Mouse (Mus musculus) myocyte (in vitro differentiated cells): ENCODE results near the gene Ablim1. TPM values are rescaled to one million over a fixed set of nuclear protein-coding genes. Genes with fewer than 3 reads are reported as not detected.
A peak's percentile ranks its signal among the peaks of the same experiment; 100 is the strongest.

Experiments
- H3K27me3 ChIP-seq: one replicate; pipeline ENCODE4 v1.6.1; 2011; ENCODE audit not compliant: control insufficient read depth, insufficient read depth, insufficient read length
- H3K36me3 ChIP-seq: one replicate; pipeline ENCODE4 v1.6.1; 2011; ENCODE audit not compliant: control insufficient read depth, insufficient read depth
- H3K4me2 ChIP-seq: one replicate; pipeline ENCODE4 v1.6.1; 2011; ENCODE audit warnings: low read depth, control low read depth
- H3K4me3 ChIP-seq: one replicate; pipeline ENCODE4 v1.5.1; 2011; ENCODE audit warnings: mild to moderate bottlenecking, control low read depth, moderate library complexity
- H3K79me2 ChIP-seq: one replicate; pipeline ENCODE4 v1.6.1; 2011; ENCODE audit not compliant: control insufficient read depth, insufficient read depth
- H3ac ChIP-seq: one replicate; pipeline ENCODE4 v1.6.1; 2011; ENCODE audit not compliant: control insufficient read depth, insufficient read length
- CEBPB ChIP-seq: IDR thresholded peaks from 2 replicates; pipeline ENCODE4 v1.6.1; 2011; ENCODE audit warnings: mild to moderate bottlenecking, moderate library complexity; ENCODE audit not compliant: poor library complexity, insufficient read depth, severe bottlenecking
- E2F4 ChIP-seq: IDR thresholded peaks from one replicate; pipeline ENCODE4 v1.6.1; 2011; ENCODE audit warnings: mild to moderate bottlenecking, control low read depth, moderate library complexity; ENCODE audit not compliant: insufficient read depth
- MAX ChIP-seq: IDR thresholded peaks from one replicate; pipeline ENCODE4 v1.6.1; 2011; ENCODE audit warnings: low read depth, mild to moderate bottlenecking, control low read depth
- MYOD1 ChIP-seq, 3 experiments: IDR thresholded peaks; one replicate each; pipeline ENCODE4 v1.6.1; 2011; ENCODE audit warnings: control low read depth in 2 of 3, low read depth in 2 of 3, mild to moderate bottlenecking in 2 of 3, moderate library complexity in 1 of 3; ENCODE audit not compliant: insufficient read length in 2 of 3, control insufficient read depth in 1 of 3
- MYOG ChIP-seq, 3 experiments: IDR thresholded peaks; one replicate each; pipeline ENCODE4 v1.6.1; 2011; ENCODE audit warnings: control low read depth in 2 of 3, low read depth in 2 of 3, mild to moderate bottlenecking in 2 of 3; ENCODE audit not compliant: insufficient read length in 2 of 3, control insufficient read depth in 1 of 3, insufficient read depth in 1 of 3
- POLR2A ChIP-seq: IDR thresholded peaks from one replicate; pipeline ENCODE4 v1.6.1; 2011; ENCODE audit warnings: low read depth, mild to moderate bottlenecking, control low read depth, moderate library complexity; ENCODE audit not compliant: insufficient read length
- POLR2AphosphoS2 ChIP-seq: IDR thresholded peaks from one replicate; pipeline ENCODE4 v1.6.1; 2011; ENCODE audit warnings: low read depth, control low read depth; ENCODE audit not compliant: insufficient read length
- REST ChIP-seq: IDR thresholded peaks from one replicate; pipeline ENCODE4 v1.6.1; 2011; ENCODE audit warnings: mild to moderate bottlenecking, control low read depth, moderate library complexity; ENCODE audit not compliant: insufficient read depth, insufficient read length
- SRF ChIP-seq: IDR thresholded peaks from one replicate; pipeline ENCODE4 v1.6.1; 2011; ENCODE audit warnings: low read depth; ENCODE audit not compliant: control insufficient read depth, insufficient read length
- TCF12 ChIP-seq: IDR thresholded peaks from one replicate; pipeline ENCODE4 v1.6.1; 2011; ENCODE audit warnings: mild to moderate bottlenecking, control low read depth; ENCODE audit not compliant: poor library complexity, insufficient read depth, severe bottlenecking
- TCF3 ChIP-seq: IDR thresholded peaks from one replicate; pipeline ENCODE4 v1.6.1; 2011; ENCODE audit warnings: low read depth, control low read depth; ENCODE audit not compliant: insufficient read length
- USF1 ChIP-seq: IDR thresholded peaks from one replicate; pipeline ENCODE4 v1.6.1; 2011; ENCODE audit warnings: low read depth, mild to moderate bottlenecking, control low read depth, moderate library complexity
- polyA plus RNA-seq: library from polyadenylated mRNA; unstranded; fragments of >200 nt; fragmentation: generic; extraction: Trizol; gene quantifications from one replicate; pipeline ENCODE4 v1.2.1, GENCODE M21; 2012; ENCODE audit warnings: missing spikeins

Gene Ablim1
- polyA plus RNA-seq, 1 experiment, result 29.9 TPM

DNA sequence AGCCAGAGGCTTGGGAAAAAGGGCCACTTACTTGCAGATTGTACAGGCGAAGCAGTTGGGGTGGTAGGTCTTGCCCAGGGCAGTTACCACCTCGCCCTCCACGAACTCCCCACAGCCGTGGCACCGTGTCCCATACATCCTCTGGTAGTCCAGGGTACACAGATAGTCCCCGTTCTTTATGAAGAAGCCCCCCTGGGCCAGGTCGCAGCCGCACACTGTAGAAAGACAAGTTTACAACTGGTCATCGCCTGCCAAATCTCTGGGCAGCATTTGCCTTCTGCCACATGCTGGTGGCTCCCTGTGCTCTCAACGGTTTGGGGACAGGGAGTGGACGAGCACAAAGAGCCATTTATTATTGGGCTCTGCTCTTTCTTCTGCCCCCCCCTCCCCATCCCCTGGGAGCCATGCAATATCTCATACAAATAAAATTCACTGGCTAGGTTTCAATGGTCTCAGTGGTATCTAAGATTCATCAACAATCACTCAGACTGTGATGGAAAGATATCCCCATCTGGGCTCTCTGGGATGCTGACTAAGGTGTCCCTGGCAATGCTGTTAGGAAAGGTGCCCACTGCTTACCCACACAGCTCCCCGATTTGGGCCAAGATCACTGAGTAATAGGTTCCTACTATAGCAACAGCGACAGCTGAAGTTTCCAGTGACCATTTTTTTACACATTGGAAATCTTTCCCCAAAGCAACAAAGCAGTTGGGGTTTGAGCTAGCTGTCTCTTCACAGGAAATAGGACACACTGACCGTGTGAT lies 159.4 kb downstream of the Ablim1 start:
- no peaks in the 10 kb centered on the region for H3K79me2 ChIP-seq
- H3K4me3 ChIP-seq, result no peak overlapping the region
- H3K27me3 ChIP-seq, result no peaks in the 10 kb centered on the region
- H3ac ChIP-seq, result no peak overlapping the region
- H3K4me2 ChIP-seq, result no peak overlapping the region
- H3K36me3 ChIP-seq, result peaks cover 3% of the 10 kb centered on the region
- no peak for TF ChIP-seq E2F4
- TF ChIP-seq MYOD1 (IDR thresholded peaks at IDR 0.05; ENCODE audit: control insufficient read depth in 1 of 3, insufficient read length in 2 of 3, low read depth in 2 of 3), result peak in 1 of 3 experiments; percentile 31

DNA sequence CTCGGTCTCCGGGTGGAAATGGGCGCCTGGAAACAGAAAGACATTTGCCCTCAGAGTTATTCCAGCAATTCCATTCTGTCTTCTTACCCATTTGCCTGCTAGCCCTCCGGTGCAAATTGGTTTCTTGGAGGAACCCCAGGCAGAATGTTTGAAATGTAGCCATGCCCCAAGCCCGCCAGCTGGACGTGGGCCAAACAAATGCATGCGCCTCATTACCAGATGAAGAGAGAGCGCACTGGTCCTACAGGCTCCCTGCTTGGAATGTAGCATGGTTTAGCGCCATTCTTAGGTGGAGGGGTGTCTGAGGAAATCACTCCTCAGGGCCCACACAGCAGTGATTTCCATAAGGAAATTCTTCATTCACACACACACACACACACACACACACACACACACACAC lies 162.4 kb downstream of the Ablim1 start:
- no peak for TF ChIP-seq POLR2AphosphoS2
- no peak for TF ChIP-seq CEBPB
- no peak for TF ChIP-seq REST
- Histone ChIP-seq H3K27me3 (no peaks in the 10 kb centered on the region), H3ac (no peak overlapping the region), H3K36me3 (peaks cover 3% of the 10 kb centered on the region), H3K4me2 (no peak overlapping the region), H3K79me2 (no peaks in the 10 kb centered on the region), H3K4me3 (no peak overlapping the region)

DNA sequence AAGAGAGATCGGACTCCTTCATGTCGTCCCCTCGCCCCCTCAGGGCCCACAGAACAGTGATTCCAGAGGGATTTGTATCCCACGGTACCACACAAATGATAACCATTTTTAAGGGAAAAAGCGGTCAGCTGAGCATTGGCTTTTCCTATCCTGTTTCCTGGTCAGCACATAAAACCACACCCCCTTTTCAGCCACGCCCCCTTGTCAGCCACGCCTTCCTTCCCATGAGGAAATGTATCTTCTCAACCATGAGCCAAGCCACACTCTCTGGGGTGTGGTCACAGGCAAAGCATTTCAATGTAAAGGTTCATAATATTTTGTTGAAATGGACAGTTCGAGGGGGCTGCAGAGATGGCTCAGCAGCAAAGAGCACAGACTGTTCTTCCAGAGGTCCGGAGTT lies 163.2 kb downstream of the Ablim1 start:
- Histone ChIP-seq H3K27me3 (no peaks in the 10 kb centered on the region), H3K79me2 (no peaks in the 10 kb centered on the region), H3K4me3 (no peak overlapping the region), H3K36me3 (peaks cover 3% of the 10 kb centered on the region), H3ac (no peak overlapping the region), H3K4me2 (no peak overlapping the region)
- TF ChIP-seq REST, result no peak
- no peak for TF ChIP-seq E2F4
- TF ChIP-seq POLR2A, result no peak
- TF ChIP-seq MYOG (IDR thresholded peaks at IDR 0.05; ENCODE audit: control insufficient read depth in 1 of 3, insufficient read depth in 1 of 3, insufficient read length in 2 of 3, low read depth in 2 of 3), result no peak
- TF ChIP-seq MAX, result no peak
- TF ChIP-seq POLR2AphosphoS2, result no peak
- TF ChIP-seq USF1, result no peak
- no peak for TF ChIP-seq TCF12
- TF ChIP-seq MYOD1 (IDR thresholded peaks at IDR 0.05; ENCODE audit: control insufficient read depth in 1 of 3, insufficient read length in 2 of 3, low read depth in 2 of 3), result no peak
- TF ChIP-seq TCF3, result no peak
- TF ChIP-seq CEBPB, result no peak
- no peak for TF ChIP-seq SRF

DNA sequence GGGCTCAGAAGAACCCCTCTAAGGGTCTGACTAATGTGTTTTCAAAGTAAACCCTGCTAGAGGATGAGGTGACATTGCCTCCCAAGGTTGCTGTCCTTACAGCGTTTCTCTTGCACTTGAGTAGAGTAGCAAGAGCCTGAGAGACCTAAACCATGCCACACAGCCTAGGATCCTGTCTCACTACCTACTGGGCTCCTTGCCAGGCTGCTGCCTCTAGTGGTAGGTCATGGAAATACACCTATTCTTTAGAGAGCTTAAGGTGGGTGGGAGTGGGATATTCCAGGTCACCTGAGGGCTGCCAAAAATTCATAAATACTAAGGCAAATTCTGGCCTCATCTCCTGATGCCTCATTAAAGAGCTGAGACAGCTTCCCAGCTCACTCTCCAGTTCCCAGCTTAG lies 164.4 kb downstream of the Ablim1 start:
- Histone ChIP-seq H3K27me3 (no peaks in the 10 kb centered on the region), H3K4me3 (no peak overlapping the region), H3K79me2 (no peaks in the 10 kb centered on the region), H3K36me3 (peaks cover 13% of the 10 kb centered on the region), H3K4me2 (no peak overlapping the region), H3ac (no peak overlapping the region)
- TF ChIP-seq POLR2AphosphoS2 (no peak), TCF12 (no peak), MAX (no peak), USF1 (no peak)

DNA sequence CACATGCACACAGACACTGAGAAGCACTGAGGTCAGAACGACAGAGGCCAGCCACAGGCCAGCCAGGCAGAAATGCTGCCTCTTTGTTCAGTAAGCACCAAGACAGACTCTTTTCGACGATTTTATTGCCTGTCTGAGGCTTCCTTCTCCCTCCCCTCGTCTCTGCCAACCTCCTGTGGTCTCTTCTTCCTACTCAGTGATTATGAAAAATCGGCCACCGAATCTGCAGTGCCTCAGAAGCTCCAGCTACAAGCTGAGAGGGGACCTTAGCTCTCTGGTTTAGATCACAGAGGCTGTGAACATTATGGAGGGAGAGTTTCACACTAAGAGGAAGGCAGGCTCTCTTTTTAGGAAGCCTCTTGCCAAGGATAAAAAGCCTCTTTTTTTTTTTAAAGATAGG lies 167.0 kb downstream of the Ablim1 start:
- Histone ChIP-seq H3K36me3 (peaks cover 16% of the 10 kb centered on the region), H3K4me2 (no peak overlapping the region), H3K27me3 (no peaks in the 10 kb centered on the region), H3K4me3 (no peak overlapping the region), H3ac (no peak overlapping the region), H3K79me2 (no peaks in the 10 kb centered on the region)
- TF ChIP-seq REST (no peak), MYOD1 (IDR thresholded peaks at IDR 0.05; ENCODE audit: control insufficient read depth in 1 of 3, insufficient read length in 2 of 3, low read depth in 2 of 3) (no peak), TCF12 (no peak), MYOG (IDR thresholded peaks at IDR 0.05; ENCODE audit: control insufficient read depth in 1 of 3, insufficient read depth in 1 of 3, insufficient read length in 2 of 3, low read depth in 2 of 3) (no peak), E2F4 (no peak), USF1 (no peak), SRF (no peak), TCF3 (no peak), POLR2AphosphoS2 (no peak), MAX (no peak), POLR2A (no peak), CEBPB (no peak)
